Mouse (Mus musculus) myocyte (in vitro differentiated cells): ENCODE results near the gene Fstl5. TPM values are rescaled to one million over a fixed set of nuclear protein-coding genes. Genes with fewer than 3 reads are reported as not detected.

Experiments
- H3K27me3 ChIP-seq: one replicate; pipeline ENCODE4 v1.6.1; 2011; ENCODE audit not compliant: control insufficient read depth, insufficient read depth, insufficient read length
- H3K36me3 ChIP-seq: one replicate; pipeline ENCODE4 v1.6.1; 2011; ENCODE audit not compliant: control insufficient read depth, insufficient read depth
- H3K4me2 ChIP-seq: one replicate; pipeline ENCODE4 v1.6.1; 2011; ENCODE audit warnings: low read depth, control low read depth
- H3K4me3 ChIP-seq: one replicate; pipeline ENCODE4 v1.5.1; 2011; ENCODE audit warnings: mild to moderate bottlenecking, control low read depth, moderate library complexity
- H3K79me2 ChIP-seq: one replicate; pipeline ENCODE4 v1.6.1; 2011; ENCODE audit not compliant: control insufficient read depth, insufficient read depth
- H3ac ChIP-seq: one replicate; pipeline ENCODE4 v1.6.1; 2011; ENCODE audit not compliant: control insufficient read depth, insufficient read length
- CEBPB ChIP-seq: IDR thresholded peaks from 2 replicates; pipeline ENCODE4 v1.6.1; 2011; ENCODE audit warnings: mild to moderate bottlenecking, moderate library complexity; ENCODE audit not compliant: poor library complexity, insufficient read depth, severe bottlenecking
- E2F4 ChIP-seq: IDR thresholded peaks from one replicate; pipeline ENCODE4 v1.6.1; 2011; ENCODE audit warnings: mild to moderate bottlenecking, control low read depth, moderate library complexity; ENCODE audit not compliant: insufficient read depth
- MAX ChIP-seq: IDR thresholded peaks from one replicate; pipeline ENCODE4 v1.6.1; 2011; ENCODE audit warnings: low read depth, mild to moderate bottlenecking, control low read depth
- MYOD1 ChIP-seq, 3 experiments: IDR thresholded peaks; one replicate each; pipeline ENCODE4 v1.6.1; 2011; ENCODE audit warnings: control low read depth in 2 of 3, low read depth in 2 of 3, mild to moderate bottlenecking in 2 of 3, moderate library complexity in 1 of 3; ENCODE audit not compliant: insufficient read length in 2 of 3, control insufficient read depth in 1 of 3
- MYOG ChIP-seq, 3 experiments: IDR thresholded peaks; one replicate each; pipeline ENCODE4 v1.6.1; 2011; ENCODE audit warnings: control low read depth in 2 of 3, low read depth in 2 of 3, mild to moderate bottlenecking in 2 of 3; ENCODE audit not compliant: insufficient read length in 2 of 3, control insufficient read depth in 1 of 3, insufficient read depth in 1 of 3
- POLR2A ChIP-seq: IDR thresholded peaks from one replicate; pipeline ENCODE4 v1.6.1; 2011; ENCODE audit warnings: low read depth, mild to moderate bottlenecking, control low read depth, moderate library complexity; ENCODE audit not compliant: insufficient read length
- POLR2AphosphoS2 ChIP-seq: IDR thresholded peaks from one replicate; pipeline ENCODE4 v1.6.1; 2011; ENCODE audit warnings: low read depth, control low read depth; ENCODE audit not compliant: insufficient read length
- REST ChIP-seq: IDR thresholded peaks from one replicate; pipeline ENCODE4 v1.6.1; 2011; ENCODE audit warnings: mild to moderate bottlenecking, control low read depth, moderate library complexity; ENCODE audit not compliant: insufficient read depth, insufficient read length
- SRF ChIP-seq: IDR thresholded peaks from one replicate; pipeline ENCODE4 v1.6.1; 2011; ENCODE audit warnings: low read depth; ENCODE audit not compliant: control insufficient read depth, insufficient read length
- TCF12 ChIP-seq: IDR thresholded peaks from one replicate; pipeline ENCODE4 v1.6.1; 2011; ENCODE audit warnings: mild to moderate bottlenecking, control low read depth; ENCODE audit not compliant: poor library complexity, insufficient read depth, severe bottlenecking
- TCF3 ChIP-seq: IDR thresholded peaks from one replicate; pipeline ENCODE4 v1.6.1; 2011; ENCODE audit warnings: low read depth, control low read depth; ENCODE audit not compliant: insufficient read length
- USF1 ChIP-seq: IDR thresholded peaks from one replicate; pipeline ENCODE4 v1.6.1; 2011; ENCODE audit warnings: low read depth, mild to moderate bottlenecking, control low read depth, moderate library complexity
- polyA plus RNA-seq: library from polyadenylated mRNA; unstranded; fragments of >200 nt; fragmentation: generic; extraction: Trizol; gene quantifications from one replicate; pipeline ENCODE4 v1.2.1, GENCODE M21; 2012; ENCODE audit warnings: missing spikeins

Fstl5 gene
- polyA plus RNA-seq, 1 experiment = 0.01 TPM

GRCm38 (mm10) chr3:76072826-76073225 lies 1.2 kb upstream of the Fstl5 start:
- H3K27me3 ChIP-seq = no peaks in the 10 kb centered on the region
- no peaks in the 10 kb centered on the region for H3K36me3 ChIP-seq
- TF ChIP-seq MAX (no peak), TCF12 (no peak), TCF3 (no peak), MYOG (IDR thresholded peaks at IDR 0.05; ENCODE audit: control insufficient read depth in 1 of 3, insufficient read depth in 1 of 3, insufficient read length in 2 of 3, low read depth in 2 of 3) (no peak), SRF (no peak), USF1 (no peak), POLR2AphosphoS2 (no peak), CEBPB (no peak), E2F4 (no peak), REST (no peak), POLR2A (no peak), MYOD1 (IDR thresholded peaks at IDR 0.05; ENCODE audit: control insufficient read depth in 1 of 3, insufficient read length in 2 of 3, low read depth in 2 of 3) (no peak)
- no peak overlapping the region for H3K4me2 ChIP-seq
- no peaks in the 10 kb centered on the region for H3K79me2 ChIP-seq
- H3ac ChIP-seq = no peak overlapping the region
- H3K4me3 ChIP-seq = no peak overlapping the region

- H3ac ChIP-seq = no peak overlapping the region
- H3K36me3 ChIP-seq = no peaks in the 10 kb centered on the region
- H3K4me3 ChIP-seq = no peak overlapping the region
- TF ChIP-seq SRF (no peak), MYOG (IDR thresholded peaks at IDR 0.05; ENCODE audit: control insufficient read depth in 1 of 3, insufficient read depth in 1 of 3, insufficient read length in 2 of 3, low read depth in 2 of 3) (no peak), TCF12 (no peak), CEBPB (no peak), USF1 (no peak), E2F4 (no peak), POLR2AphosphoS2 (no peak), POLR2A (no peak), REST (no peak)
- H3K27me3 ChIP-seq = no peaks in the 10 kb centered on the region
- no peaks in the 10 kb centered on the region for H3K79me2 ChIP-seq
- no peak overlapping the region for H3K4me2 ChIP-seq
Measured at GRCm38 (mm10) chr3:76140445-76140844, 66.4 kb downstream of the Fstl5 start.

- no peak overlapping the region for H3K4me2 ChIP-seq
- no peaks in the 10 kb centered on the region for H3K36me3 ChIP-seq
- H3K79me2 ChIP-seq = no peaks in the 10 kb centered on the region
- TF ChIP-seq TCF12 (no peak), TCF3 (no peak), SRF (no peak)
- H3ac ChIP-seq = no peak overlapping the region
- H3K4me3 ChIP-seq = no peak overlapping the region
- no peaks in the 10 kb centered on the region for H3K27me3 ChIP-seq
Measured at GRCm38 (mm10) chr3:76147846-76148245, 73.8 kb downstream of the Fstl5 start.

GRCm38 (mm10) chr3:76238834-76239233 lies 164.8 kb downstream of the Fstl5 start:
- no peaks in the 10 kb centered on the region for H3K27me3 ChIP-seq
- no peak overlapping the region for H3K4me3 ChIP-seq
- H3K36me3 ChIP-seq = no peaks in the 10 kb centered on the region
- no peak overlapping the region for H3K4me2 ChIP-seq
- H3K79me2 ChIP-seq = no peaks in the 10 kb centered on the region
- TF ChIP-seq MYOG (IDR thresholded peaks at IDR 0.05; ENCODE audit: control insufficient read depth in 1 of 3, insufficient read depth in 1 of 3, insufficient read length in 2 of 3, low read depth in 2 of 3) = no peak
- no peak for TF ChIP-seq CEBPB
- no peak for TF ChIP-seq MAX
- no peak for TF ChIP-seq REST
- TF ChIP-seq MYOD1 (IDR thresholded peaks at IDR 0.05; ENCODE audit: control insufficient read depth in 1 of 3, insufficient read length in 2 of 3, low read depth in 2 of 3) = no peak
- TF ChIP-seq E2F4 = no peak
- no peak for TF ChIP-seq TCF3
- TF ChIP-seq POLR2AphosphoS2 = no peak
- TF ChIP-seq USF1 = no peak
- TF ChIP-seq POLR2A = no peak
- no peak for TF ChIP-seq TCF12
- no peak for TF ChIP-seq SRF
- no peak overlapping the region for H3ac ChIP-seq

- Histone ChIP-seq H3K4me2 (no peak overlapping the region), H3K79me2 (no peaks in the 10 kb centered on the region), H3K4me3 (no peak overlapping the region), H3K27me3 (no peaks in the 10 kb centered on the region), H3ac (no peak overlapping the region), H3K36me3 (no peaks in the 10 kb centered on the region)
- TF ChIP-seq MYOG (IDR thresholded peaks at IDR 0.05; ENCODE audit: control insufficient read depth in 1 of 3, insufficient read depth in 1 of 3, insufficient read length in 2 of 3, low read depth in 2 of 3) (no peak), USF1 (no peak), POLR2A (no peak), REST (no peak), TCF3 (no peak), MYOD1 (IDR thresholded peaks at IDR 0.05; ENCODE audit: control insufficient read depth in 1 of 3, insufficient read length in 2 of 3, low read depth in 2 of 3) (no peak), TCF12 (no peak), SRF (no peak), CEBPB (no peak), E2F4 (no peak), MAX (no peak), POLR2AphosphoS2 (no peak)
Measured at GRCm38 (mm10) chr3:76251385-76251784, 177.3 kb downstream of the Fstl5 start.
